Mouse (Mus musculus): ENCODE data around the gene 2610301B20Rik. TPM values are rescaled to one million over a fixed set of nuclear protein-coding genes. Genes with fewer than 3 reads are reported as not detected.
A peak's percentile ranks its signal among the peaks of the same experiment; 100 is the strongest.
"Not testable (repeated sequence)": the region's sequence is repeated elsewhere in the genome, so short reads cannot be mapped to it uniquely, and the experiment has no call there.

2610301B20Rik gene
- polyA plus RNA-seq, 1 experiment from 2014 or later = 40.5 TPM

GRCm38 (mm10) chr4:10888835-10889234, 14.5 kb downstream of the 2610301B20Rik start:
- Histone ChIP-seq H3K9ac (replicated peaks; ENCODE audit: low read depth, low read length) (no peak overlapping the region), H3K4me2 (ENCODE audit: low read depth, low read length) (no peak overlapping the region), H3K9me3 (ENCODE audit: control insufficient read depth, low read length) (no peaks in the 10 kb centered on the region), H3K27me3 (ENCODE audit: control insufficient read depth, insufficient read depth, low read length) (no peaks in the 10 kb centered on the region), H3K4me1 (ENCODE audit: control insufficient read depth, insufficient read depth, low read length) (no peaks in the 10 kb centered on the region), H3K27ac (ENCODE audit: low read depth, low read length) (no peak overlapping the region), H3K4me3 (ENCODE audit: low read depth, low read length) (no peak overlapping the region), H3K36me3 (ENCODE audit: control insufficient read depth, insufficient read depth, low read length) (no peaks in the 10 kb centered on the region; the same call in 1 of the 2 replicates)
- WGBS = 98% methylated on average over 10 of the region's 10 CpGs
- no peak for ATAC-seq (ENCODE audit: low read depth)

GRCm38 (mm10) chr4:10896262-10896661, 22.0 kb downstream of the 2610301B20Rik start:
- peaks cover 7% of the 10 kb centered on the region for H3K36me3 ChIP-seq (ENCODE audit: control insufficient read depth, insufficient read depth, low read length)
- no peak overlapping the region for H3K27ac ChIP-seq (ENCODE audit: low read depth, low read length)
- H3K4me1 ChIP-seq (ENCODE audit: control insufficient read depth, insufficient read depth, low read length) = no peaks in the 10 kb centered on the region
- no peaks in the 10 kb centered on the region for H3K27me3 ChIP-seq (ENCODE audit: control insufficient read depth, insufficient read depth, low read length)
- no peak overlapping the region for H3K4me3 ChIP-seq (ENCODE audit: low read depth, low read length)
- H3K9me3 ChIP-seq (ENCODE audit: control insufficient read depth, low read length) = no peaks in the 10 kb centered on the region
- no peak overlapping the region for H3K4me2 ChIP-seq (ENCODE audit: low read depth, low read length)
- WGBS = 79% methylated on average over 4 of the region's 4 CpGs
- peak; percentile 72; the same call in 1 of the 2 replicates for ATAC-seq (ENCODE audit: low read depth)
- no peak overlapping the region for H3K9ac ChIP-seq (replicated peaks; ENCODE audit: low read depth, low read length)

- peak; percentile 84 for ATAC-seq (ENCODE audit: low read depth)
- peaks cover 7% of the 10 kb centered on the region for H3K36me3 ChIP-seq (ENCODE audit: control insufficient read depth, insufficient read depth, low read length)
- H3K4me3 ChIP-seq (ENCODE audit: low read depth, low read length) = no peak overlapping the region
- no peaks in the 10 kb centered on the region for H3K27me3 ChIP-seq (ENCODE audit: control insufficient read depth, insufficient read depth, low read length)
- H3K9ac ChIP-seq (replicated peaks; ENCODE audit: low read depth, low read length) = no peak overlapping the region
- H3K27ac ChIP-seq (ENCODE audit: low read depth, low read length) = no peak overlapping the region
- no peaks in the 10 kb centered on the region for H3K4me1 ChIP-seq (ENCODE audit: control insufficient read depth, insufficient read depth, low read length)
- no peaks in the 10 kb centered on the region for H3K9me3 ChIP-seq (ENCODE audit: control insufficient read depth, low read length)
- H3K4me2 ChIP-seq (ENCODE audit: low read depth, low read length) = no peak overlapping the region
Measured at GRCm38 (mm10) chr4:10896859-10897258, 22.6 kb downstream of the 2610301B20Rik start.

GRCm38 (mm10) chr4:10905234-10905801, 31.0 kb downstream of the 2610301B20Rik start:
- WGBS = 4% methylated on average over 13 of the region's 13 CpGs
- peak; percentile 60; the same call in 1 of the 2 replicates for ATAC-seq (ENCODE audit: low read depth)

GRCm38 (mm10) chr4:10911417-10911816, 37.1 kb downstream of the 2610301B20Rik start:
- H3K4me3 ChIP-seq (ENCODE audit: low read depth, low read length); ATAC-seq (ENCODE audit: low read depth); H3K27me3 ChIP-seq (ENCODE audit: control insufficient read depth, insufficient read depth, low read length); H3K9ac ChIP-seq (replicated peaks; ENCODE audit: low read depth, low read length); H3K27ac ChIP-seq (ENCODE audit: low read depth, low read length); H3K9me3 ChIP-seq (ENCODE audit: control insufficient read depth, low read length); H3K4me2 ChIP-seq (ENCODE audit: low read depth, low read length); H3K4me1 ChIP-seq (ENCODE audit: control insufficient read depth, insufficient read depth, low read length); H3K36me3 ChIP-seq (ENCODE audit: control insufficient read depth, insufficient read depth, low read length): not testable (repeated sequence)
- WGBS = 55% methylated on average over 7 of the region's 7 CpGs

More at GRCm38 (mm10) chr4:10905234-10905801, 31.0 kb downstream of the 2610301B20Rik start:
- Histone ChIP-seq H3K9ac (replicated peaks; ENCODE audit: low read depth, low read length) (no peak overlapping the region), H3K4me2 (ENCODE audit: low read depth, low read length) (peak overlapping the region; percentile 11; the same call in 1 of the 2 replicates), H3K4me3 (ENCODE audit: low read depth, low read length) (no peak overlapping the region), H3K27me3 (ENCODE audit: control insufficient read depth, insufficient read depth, low read length) (no peaks in the 10 kb centered on the region), H3K27ac (ENCODE audit: low read depth, low read length) (no peak overlapping the region), H3K9me3 (ENCODE audit: control insufficient read depth, low read length) (no peaks in the 10 kb centered on the region), H3K4me1 (ENCODE audit: control insufficient read depth, insufficient read depth, low read length) (peaks cover 4% of the 10 kb centered on the region; the same call in 1 of the 2 replicates), H3K36me3 (ENCODE audit: control insufficient read depth, insufficient read depth, low read length) (no peaks in the 10 kb centered on the region)

GRCm38 (mm10) chr4:10911909-10912478, 37.7 kb downstream of the 2610301B20Rik start:
- Histone ChIP-seq H3K4me3 (ENCODE audit: low read depth, low read length) (no peak overlapping the region), H3K27ac (ENCODE audit: low read depth, low read length) (no peak overlapping the region), H3K27me3 (ENCODE audit: control insufficient read depth, insufficient read depth, low read length) (no peaks in the 10 kb centered on the region), H3K4me2 (ENCODE audit: low read depth, low read length) (no peak overlapping the region), H3K36me3 (ENCODE audit: control insufficient read depth, insufficient read depth, low read length) (no peaks in the 10 kb centered on the region), H3K9me3 (ENCODE audit: control insufficient read depth, low read length) (no peaks in the 10 kb centered on the region), H3K4me1 (ENCODE audit: control insufficient read depth, insufficient read depth, low read length) (no peaks in the 10 kb centered on the region), H3K9ac (replicated peaks; ENCODE audit: low read depth, low read length) (no peak overlapping the region)
- WGBS = 84% methylated on average over 6 of the region's 6 CpGs
- ATAC-seq (ENCODE audit: low read depth) = no peak

- Histone ChIP-seq H3K9ac (replicated peaks; ENCODE audit: low read depth, low read length) (no peak overlapping the region), H3K27me3 (ENCODE audit: control insufficient read depth, insufficient read depth, low read length) (no peaks in the 10 kb centered on the region), H3K9me3 (ENCODE audit: control insufficient read depth, low read length) (no peaks in the 10 kb centered on the region), H3K27ac (ENCODE audit: low read depth, low read length) (no peak overlapping the region), H3K36me3 (ENCODE audit: control insufficient read depth, insufficient read depth, low read length) (no peaks in the 10 kb centered on the region), H3K4me2 (ENCODE audit: low read depth, low read length) (no peak overlapping the region), H3K4me1 (ENCODE audit: control insufficient read depth, insufficient read depth, low read length) (no peaks in the 10 kb centered on the region), H3K4me3 (ENCODE audit: low read depth, low read length) (no peak overlapping the region)
- peak; percentile 95 for ATAC-seq (ENCODE audit: low read depth)
- WGBS = 27% methylated on average over 7 of the region's 7 CpGs
Measured at GRCm38 (mm10) chr4:10912611-10913301, 38.5 kb downstream of the 2610301B20Rik start.

GRCm38 (mm10) chr4:10913409-10913808, 39.1 kb downstream of the 2610301B20Rik start:
- no peak for ATAC-seq (ENCODE audit: low read depth)
- Histone ChIP-seq H3K4me1 (ENCODE audit: control insufficient read depth, insufficient read depth, low read length) (no peaks in the 10 kb centered on the region), H3K9me3 (ENCODE audit: control insufficient read depth, low read length) (no peaks in the 10 kb centered on the region), H3K4me2 (ENCODE audit: low read depth, low read length) (no peak overlapping the region), H3K27me3 (ENCODE audit: control insufficient read depth, insufficient read depth, low read length) (no peaks in the 10 kb centered on the region), H3K36me3 (ENCODE audit: control insufficient read depth, insufficient read depth, low read length) (no peaks in the 10 kb centered on the region), H3K9ac (replicated peaks; ENCODE audit: low read depth, low read length) (no peak overlapping the region), H3K4me3 (ENCODE audit: low read depth, low read length) (no peak overlapping the region), H3K27ac (ENCODE audit: low read depth, low read length) (no peak overlapping the region)
- WGBS = 81% methylated on average over 3 of the region's 3 CpGs

- Histone ChIP-seq H3K4me1 (ENCODE audit: control insufficient read depth, insufficient read depth, low read length) (no peaks in the 10 kb centered on the region), H3K27ac (ENCODE audit: low read depth, low read length) (no peak overlapping the region), H3K36me3 (ENCODE audit: control insufficient read depth, insufficient read depth, low read length) (no peaks in the 10 kb centered on the region), H3K4me2 (ENCODE audit: low read depth, low read length) (no peak overlapping the region), H3K27me3 (ENCODE audit: control insufficient read depth, insufficient read depth, low read length) (no peaks in the 10 kb centered on the region), H3K9me3 (ENCODE audit: control insufficient read depth, low read length) (no peaks in the 10 kb centered on the region), H3K9ac (replicated peaks; ENCODE audit: low read depth, low read length) (no peak overlapping the region), H3K4me3 (ENCODE audit: low read depth, low read length) (no peak overlapping the region)
- no peak for ATAC-seq (ENCODE audit: low read depth)
- 87% methylated on average over 2 of the region's 2 CpGs for WGBS
Measured at GRCm38 (mm10) chr4:10914766-10915165, 40.5 kb downstream of the 2610301B20Rik start.
